Mouse (Mus musculus): Measurements from ENCODE around the gene Mc3r. TPM values are rescaled to one million over a fixed set of nuclear protein-coding genes. Genes with fewer than 3 reads are reported as not detected.

Mc3r gene
- not detected for total RNA-seq (2021)

GRCm38 (mm10) chr2:172248106-172248764, at the start of gene Mc3r:
Gene Mc3r, plus strand, starts transcription at chr2:172248492.
- intact Hi-C loops (cut with DNase I) = no loop called here
- peak in 1 of 2 experiments; percentile 5 for DNase-seq

GRCm38 (mm10) chr2:172201998-172202780, 46.1 kb upstream of the Mc3r start:
- DNase-seq = no peak
- intact Hi-C loops (cut with DNase I) = no loop called here

GRCm38 (mm10) chr2:172207003-172207402, 41.3 kb upstream of the Mc3r start:
- intact Hi-C loops (cut with DNase I) = loop anchor here (2.0 kb wide), 3 partner anchors 714 to 1330 kb away; no protein-coding TSS in a partner anchor
- peak; percentile 67 to 72 for DNase-seq

GRCm38 (mm10) chr2:172213480-172213879, 34.8 kb upstream of the Mc3r start:
- DNase-seq = no peak
- intact Hi-C loops (cut with DNase I) = no loop called here

GRCm38 (mm10) chr2:172214336-172214735, 34.0 kb upstream of the Mc3r start:
- intact Hi-C loops (cut with DNase I) = no loop called here
- no peak for DNase-seq

- intact Hi-C loops (cut with DNase I) = loop anchor here (2.0 kb wide), 2 partner anchors 1303 to 1339 kb away; no protein-coding TSS in a partner anchor
Observed at GRCm38 (mm10) chr2:172215508-172216162, 32.7 kb upstream of the Mc3r start.

GRCm38 (mm10) chr2:172216163-172216915, 32.0 kb upstream of the Mc3r start:
- intact Hi-C loops (cut with DNase I) = loop anchor here (2.0 kb wide), 2 partner anchors 1304 to 1340 kb away; no protein-coding TSS in a partner anchor
- no peak for DNase-seq

More at GRCm38 (mm10) chr2:172215508-172216162, 32.7 kb upstream of the Mc3r start:
- DNase-seq = peak; percentile 14 to 39

GRCm38 (mm10) chr2:172217886-172218285, 30.4 kb upstream of the Mc3r start:
- intact Hi-C loops (cut with DNase I) = loop anchor here (2.0 kb wide), 2 partner anchors 1305 to 1341 kb away; no protein-coding TSS in a partner anchor
- DNase-seq = no peak

- DNase-seq = no peak
- intact Hi-C loops (cut with DNase I) = no loop called here
Observed at GRCm38 (mm10) chr2:172219186-172219585, 29.1 kb upstream of the Mc3r start.

GRCm38 (mm10) chr2:172221656-172222393, 26.5 kb upstream of the Mc3r start:
- intact Hi-C loops (cut with DNase I) = loop anchor here (2.0 to 10.0 kb wide), 4 partner anchors 107 to 553 kb away; no protein-coding TSS in a partner anchor
- DNase-seq = peak; percentile 67 to 80

- intact Hi-C loops (cut with DNase I) = loop anchor here (5.0 to 10.0 kb wide), 2 partner anchors 280 to 552 kb away; no protein-coding TSS in a partner anchor
- DNase-seq = no peak
Observed at GRCm38 (mm10) chr2:172222394-172222785, 25.9 kb upstream of the Mc3r start.

- no peak for DNase-seq
- intact Hi-C loops (cut with DNase I) = loop anchor here (5.0 to 10.0 kb wide), 2 partner anchors 279 to 552 kb away; no protein-coding TSS in a partner anchor
Observed at GRCm38 (mm10) chr2:172222891-172223290, 25.4 kb upstream of the Mc3r start.

- intact Hi-C loops (cut with DNase I) = loop anchor here (5.0 to 10.0 kb wide), 2 partner anchors 279 to 551 kb away; no protein-coding TSS in a partner anchor
- DNase-seq = no peak
Observed at GRCm38 (mm10) chr2:172223451-172224200, 24.7 kb upstream of the Mc3r start.

- DNase-seq = peak in 1 of 2 experiments; percentile 2
- intact Hi-C loops (cut with DNase I) = loop anchor here (10.0 kb wide), 1 partner anchor 548 kb away; no protein-coding TSS in a partner anchor
Observed at GRCm38 (mm10) chr2:172226945-172227344, 21.3 kb upstream of the Mc3r start.

- DNase-seq = no peak
- intact Hi-C loops (cut with DNase I) = loop anchor here (10.0 kb wide), 1 partner anchor 547 kb away; no protein-coding TSS in a partner anchor
Observed at GRCm38 (mm10) chr2:172227808-172228207, 20.5 kb upstream of the Mc3r start.

GRCm38 (mm10) chr2:172229190-172229589, 19.1 kb upstream of the Mc3r start:
- DNase-seq = no peak
- intact Hi-C loops (cut with DNase I) = loop anchor here (10.0 kb wide), 1 partner anchor 546 kb away; no protein-coding TSS in a partner anchor

GRCm38 (mm10) chr2:172230126-172230525, 18.2 kb upstream of the Mc3r start:
- intact Hi-C loops (cut with DNase I) = no loop called here
- no peak for DNase-seq

- intact Hi-C loops (cut with DNase I) = no loop called here
- no peak for DNase-seq
Observed at GRCm38 (mm10) chr2:172238220-172238619, 10.1 kb upstream of the Mc3r start.
